Mouse (Mus musculus) E14TG2a.4 (cell line): ENCODE results near the gene Nanos2.

Source experiments
- H3K27me3 ChIP-seq: 2 replicates; pipeline ENCODE4 v1.6.1; 2014; ENCODE audit warnings: low read length, control low read depth; ENCODE audit not compliant: insufficient read depth
- H3K36me3 ChIP-seq: 2 replicates; pipeline ENCODE4 v1.6.1; 2014; ENCODE audit warnings: low read length, control low read depth; ENCODE audit not compliant: insufficient read depth
- H3K4me1 ChIP-seq: replicated peaks from 2 replicates; pipeline ENCODE4 v1.6.1; 2014; ENCODE audit warnings: low read depth, low read length, control low read depth
- H3K4me3 ChIP-seq: replicated peaks from 2 replicates; pipeline ENCODE4 v1.5.1; 2014; ENCODE audit warnings: mild to moderate bottlenecking, low read length
- H3K9me3 ChIP-seq: 2 replicates; pipeline ENCODE4 v1.6.1; 2014; ENCODE audit warnings: low read length, control low read depth
- CTCF ChIP-seq: conservative IDR thresholded peaks from 2 replicates; pipeline ENCODE4 v1.5.1; 2014; ENCODE audit warnings: low read length
- NANOG ChIP-seq: IDR thresholded peaks from 2 replicates; pipeline ENCODE4 v1.6.1; 2014; ENCODE audit warnings: borderline replicate concordance, low read length, mixed read lengths
- POU5F1 ChIP-seq: IDR thresholded peaks from 2 replicates; pipeline ENCODE4 v1.6.1; 2014; ENCODE audit warnings: low read length, borderline replicate concordance

Gene Nanos2

DNA sequence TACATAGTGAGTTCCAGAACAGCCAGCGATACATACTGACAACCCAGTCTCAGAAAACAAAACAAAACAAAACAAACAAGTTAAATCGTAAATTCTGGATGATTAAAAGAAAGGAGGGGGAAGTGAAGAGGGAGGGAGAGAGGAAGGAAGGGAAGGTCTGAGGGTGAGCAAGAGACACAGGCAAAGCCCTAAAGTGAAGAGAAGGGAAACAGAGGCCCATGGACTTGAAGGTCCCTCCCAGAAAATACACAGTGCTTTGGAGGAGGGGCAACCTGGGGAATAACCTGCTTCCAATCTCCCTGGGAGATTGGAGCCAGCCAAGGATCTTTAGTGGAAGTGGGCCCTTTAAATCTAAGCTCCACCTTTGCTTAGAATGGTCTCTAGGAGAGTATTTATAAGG lies at the start of gene Nanos2:
Nanos2 (plus strand) TSS at position 301 of the 400 bp plus-strand sequence.
- Histone ChIP-seq H3K9me3 (no peaks in the 10 kb centered on the region), H3K4me1 (peaks cover 15% of the 10 kb centered on the region), H3K36me3 (no peaks in the 10 kb centered on the region), H3K4me3 (no peak within 1 kb of the TSS), H3K27me3 (peaks cover 39% of the 10 kb centered on the region)
- TF ChIP-seq POU5F1 (no peak), NANOG (no peak), CTCF (no peak)

DNA sequence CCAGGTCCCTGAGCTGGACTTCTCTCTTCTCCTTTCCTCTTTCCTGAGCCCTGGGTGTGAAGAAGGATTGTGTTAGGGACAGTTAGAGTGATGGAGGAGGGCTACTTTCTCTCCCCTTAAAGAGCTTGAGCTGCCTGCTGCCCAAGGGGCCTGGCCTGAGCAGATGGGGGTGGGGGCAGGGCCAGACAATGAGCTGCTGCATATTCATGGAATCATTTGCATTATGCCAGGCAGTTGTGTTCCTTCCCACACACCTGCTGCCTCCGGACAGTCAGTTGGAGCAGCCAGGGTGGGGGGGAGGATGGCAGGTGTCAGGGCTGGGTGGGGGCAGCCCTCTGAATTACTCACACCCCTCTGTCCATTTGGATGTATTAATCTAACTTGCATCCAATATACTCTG lies 44.8 kb upstream of the Nanos2 start:
- Histone ChIP-seq H3K4me3 (no peak overlapping the region), H3K36me3 (no peaks in the 10 kb centered on the region; the same call in 1 of the 2 replicates), H3K4me1 (peaks cover 38% of the 10 kb centered on the region), H3K9me3 (peaks cover 17% of the 10 kb centered on the region; the same call in 1 of the 2 replicates), H3K27me3 (peaks cover 27% of the 10 kb centered on the region)
- no peak for TF ChIP-seq CTCF
- no peak for TF ChIP-seq POU5F1
- no peak for TF ChIP-seq NANOG

DNA sequence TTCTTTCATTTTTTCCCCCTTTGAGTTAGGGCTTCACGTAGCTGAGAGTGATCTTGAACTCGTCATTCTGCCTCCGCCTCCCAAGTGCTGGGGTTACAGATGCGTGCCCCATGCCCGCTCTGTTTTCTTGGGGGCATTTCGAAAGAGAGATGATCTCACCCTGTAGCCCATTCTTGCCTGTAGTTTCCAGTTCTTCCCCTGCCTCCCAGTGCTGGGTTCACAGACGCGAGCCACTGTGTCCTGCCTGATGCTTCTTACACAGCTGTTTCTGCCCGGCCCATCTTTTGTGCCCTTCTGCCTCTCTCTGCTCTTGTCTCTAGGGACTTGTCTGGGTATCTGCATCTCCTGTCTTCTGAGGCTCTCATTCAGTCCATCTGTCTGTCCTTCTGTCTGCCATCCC lies 44.4 kb upstream of the Nanos2 start:
- Histone ChIP-seq H3K36me3 (no peaks in the 10 kb centered on the region; the same call in 1 of the 2 replicates), H3K4me1 (peaks cover 43% of the 10 kb centered on the region), H3K4me3 (no peak overlapping the region), H3K9me3 (peaks cover 13% of the 10 kb centered on the region; the same call in 1 of the 2 replicates), H3K27me3 (peaks cover 27% of the 10 kb centered on the region)
- TF ChIP-seq CTCF (no peak), POU5F1 (no peak), NANOG (no peak)

DNA sequence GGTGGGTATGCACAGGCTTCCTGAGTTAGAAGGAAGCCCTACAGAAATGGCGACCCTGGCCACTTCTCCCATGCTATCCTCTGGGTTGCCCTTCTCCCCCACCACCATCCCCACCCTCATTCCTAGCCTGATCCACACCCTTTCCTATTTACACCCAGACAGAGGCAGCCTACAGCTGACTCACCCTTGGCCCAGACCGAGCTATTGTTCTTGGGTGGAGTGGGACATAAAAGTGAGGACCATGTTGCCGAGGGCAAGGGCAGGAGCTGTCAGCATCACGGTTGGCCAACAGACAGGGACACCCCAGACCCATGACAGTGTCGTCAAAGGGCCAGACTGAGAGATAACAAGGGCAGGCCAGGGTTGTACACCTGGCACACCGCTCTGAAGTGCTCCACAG lies 39.0 kb upstream of the Nanos2 start:
- TF ChIP-seq NANOG (no peak), CTCF (no peak), POU5F1 (no peak)
- H3K4me1 ChIP-seq, result peaks cover 51% of the 10 kb centered on the region

DNA sequence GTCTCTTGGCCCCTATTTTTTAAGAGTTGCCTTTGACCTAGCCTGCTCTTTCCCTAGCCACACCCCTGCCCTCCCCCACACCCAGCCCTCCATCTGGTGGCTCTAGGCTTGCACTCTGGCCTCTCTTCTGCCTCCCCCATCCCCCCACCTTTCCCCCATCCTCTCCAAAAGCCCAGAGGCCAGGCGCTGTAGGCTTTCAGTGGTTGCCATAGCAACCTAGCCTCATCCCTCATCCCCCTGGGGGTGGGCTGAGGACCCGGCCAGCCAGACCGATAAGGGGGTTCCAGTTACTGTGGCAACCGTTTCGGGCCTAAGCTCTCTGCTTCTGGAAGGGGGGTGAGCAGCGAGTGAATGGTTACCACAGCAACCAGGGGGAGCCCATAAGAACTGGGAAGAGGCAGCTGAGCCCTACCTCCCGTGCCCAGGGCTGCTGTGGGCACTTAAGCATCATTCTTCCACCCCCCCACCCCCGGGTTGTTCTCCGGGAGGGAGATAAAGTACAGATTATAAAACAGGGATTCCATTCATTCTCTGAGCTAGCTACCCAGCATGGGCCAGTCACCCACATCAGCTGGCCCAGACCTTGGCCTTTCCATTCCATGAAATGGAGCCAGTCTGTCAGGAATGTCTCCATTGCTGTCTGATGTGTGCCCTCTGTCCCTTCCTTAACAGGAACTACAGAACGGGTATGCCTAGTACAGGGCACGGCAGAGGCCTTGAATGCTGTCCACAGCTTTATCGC lies 37.2 kb upstream of the Nanos2 start:
- Histone ChIP-seq H3K27me3 (peaks cover 21% of the 10 kb centered on the region), H3K4me3 (0 out of 2 replicates have a peak overlapping the region, but pooled peaks have one; percentile 68), H3K9me3 (peaks cover 7% of the 10 kb centered on the region; the same call in 1 of the 2 replicates), H3K36me3 (no peaks in the 10 kb centered on the region; the same call in 1 of the 2 replicates), H3K4me1 (peaks cover 50% of the 10 kb centered on the region)
- no peak for TF ChIP-seq CTCF
- TF ChIP-seq POU5F1, result no peak
- no peak for TF ChIP-seq NANOG

More for the DNA sequence above, 39.0 kb upstream of the Nanos2 start:
- H3K36me3 ChIP-seq, result no peaks in the 10 kb centered on the region; the same call in 1 of the 2 replicates
- no peak overlapping the region; the same call in 1 of the 2 replicates for H3K4me3 ChIP-seq
- peaks cover 22% of the 10 kb centered on the region for H3K27me3 ChIP-seq
- H3K9me3 ChIP-seq, result peaks cover 7% of the 10 kb centered on the region; the same call in 1 of the 2 replicates

DNA sequence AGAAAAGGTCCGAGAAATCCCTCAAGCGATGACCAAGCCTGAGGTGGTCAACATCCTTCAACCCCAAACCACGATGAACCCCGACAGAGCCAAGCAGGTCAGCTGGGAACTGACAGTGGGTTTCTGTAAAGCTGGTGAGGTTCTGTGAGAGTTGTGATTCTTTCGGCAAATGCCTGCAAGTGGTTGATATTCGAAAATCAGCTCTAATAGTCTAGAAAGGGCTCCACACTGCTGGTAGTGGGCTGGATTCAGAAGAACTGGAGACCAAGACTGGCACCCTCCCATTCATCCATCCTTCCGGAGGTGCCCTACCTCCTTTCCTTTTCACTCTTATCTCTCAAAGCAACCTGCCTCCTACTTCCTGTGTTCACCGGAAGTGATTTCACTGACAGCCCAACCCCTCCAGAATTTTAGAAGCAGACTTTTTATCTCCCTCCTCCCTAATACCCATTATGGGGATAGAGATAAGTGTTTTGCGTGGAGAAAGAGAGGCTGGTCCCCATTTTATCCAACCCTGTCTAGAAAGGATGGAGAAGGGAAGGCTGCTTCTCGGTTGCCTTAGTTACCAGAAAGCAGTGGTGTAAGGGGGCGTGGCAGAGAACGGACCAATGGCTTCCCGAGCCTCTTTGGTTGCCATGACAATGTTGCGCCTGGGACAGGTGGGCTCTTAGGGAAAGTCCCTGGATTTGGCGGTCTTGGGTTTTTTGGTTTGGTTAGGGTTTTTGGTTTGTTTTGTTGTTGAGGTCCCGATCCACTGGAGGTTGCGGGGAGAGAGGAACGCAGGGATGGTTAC lies 36.5 kb upstream of the Nanos2 start:
- Histone ChIP-seq H3K27me3 (peaks cover 28% of the 10 kb centered on the region), H3K4me1 (peaks cover 50% of the 10 kb centered on the region), H3K36me3 (no peaks in the 10 kb centered on the region), H3K9me3 (no peaks in the 10 kb centered on the region), H3K4me3 (peak overlapping the region; percentile 68)
- TF ChIP-seq NANOG, result no peak

DNA sequence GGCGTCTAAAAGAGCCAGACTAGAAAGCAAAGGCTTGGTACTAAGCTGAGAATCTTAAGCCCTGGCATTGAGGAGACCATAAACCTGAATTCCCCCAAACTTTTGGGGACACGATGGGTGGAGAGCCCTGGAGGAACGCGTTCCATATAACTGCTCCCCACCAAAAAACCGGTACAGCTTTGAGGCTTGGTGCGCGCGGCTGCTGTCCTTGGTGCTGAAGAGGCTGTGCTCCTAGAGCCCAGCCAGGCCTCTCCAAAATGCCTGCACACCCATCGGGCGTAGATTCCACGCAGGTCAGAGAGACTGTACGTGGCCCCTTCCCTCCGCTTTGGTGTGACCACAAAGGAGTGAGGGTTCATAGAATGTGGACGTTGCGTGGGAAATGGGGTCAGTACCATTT lies 35.8 kb upstream of the Nanos2 start:
- no peaks in the 10 kb centered on the region for H3K9me3 ChIP-seq
- no peaks in the 10 kb centered on the region for H3K36me3 ChIP-seq
- peaks cover 48% of the 10 kb centered on the region for H3K4me1 ChIP-seq
- TF ChIP-seq POU5F1 (no peak), CTCF (no peak), NANOG (no peak)
- H3K4me3 ChIP-seq, result peak overlapping the region; percentile 68
- H3K27me3 ChIP-seq, result peaks cover 34% of the 10 kb centered on the region
